Mouse (Mus musculus) midbrain, embryonic 12.5 days (tissue): ENCODE measurements at regions not wholly inside any gene's neighbourhood (a gene's known extent, or its start where the extent isn't known, plus 50 kb on each side); places are given as distances from the start of the nearest gene placed in this dataset.

Experiments used
- ATAC-seq: fragments of 200-750 bp; cut with Nextera tagmentation; 2 replicates; pipeline ENCODE4 v1.8.0; 2017; ENCODE audit warnings: low read depth, moderate TSS enrichment, moderate library complexity; ENCODE audit not compliant: low FRiP score
- H3K27ac ChIP-seq: fragments of 300-500 bp; sonication (generic); replicated peaks from 2 replicates; pipeline ENCODE4 v1.5.1; 2016; ENCODE audit warnings: mild to moderate bottlenecking
- H3K27me3 ChIP-seq: fragments of 300-500 bp; sonication (generic); 2 replicates; pipeline ENCODE4 v1.6.1; 2016; ENCODE audit warnings: mild to moderate bottlenecking
- H3K36me3 ChIP-seq: fragments of 300-500 bp; sonication (generic); 2 replicates; pipeline ENCODE4 v1.6.1; 2016
- H3K4me1 ChIP-seq: fragments of 300-500 bp; sonication (generic); 2 replicates; pipeline ENCODE4 v1.6.1; 2016
- H3K4me2 ChIP-seq: fragments of 300-500 bp; sonication (generic); replicated peaks from 2 replicates; pipeline ENCODE4 v1.6.1; 2016; ENCODE audit warnings: mild to moderate bottlenecking, moderate library complexity
- H3K4me3 ChIP-seq: fragments of 300-500 bp; sonication (generic); 2 replicates; pipeline ENCODE4 v1.5.1; 2016; ENCODE audit warnings: mild to moderate bottlenecking
- H3K9ac ChIP-seq: fragments of 300-500 bp; sonication (generic); replicated peaks from 2 replicates; pipeline ENCODE4 v1.6.1; 2016; ENCODE audit warnings: mild to moderate bottlenecking, moderate library complexity
- H3K9me3 ChIP-seq: fragments of 300-500 bp; sonication (generic); 2 replicates; pipeline ENCODE4 v1.6.1; 2016; ENCODE audit warnings: mild to moderate bottlenecking
- WGBS: fragments of 180-500 bp; shearing (Covaris S2); methylation state at CpG from one replicate; pipeline ENCODE4 v1.1.7; 2016; 5-methylcytosine and 5-hydroxymethylcytosine counted together

GRCm38 (mm10) chr13:30085446-30085845, 50.8 kb upstream of the Mboat1 start:
- ATAC-seq, result no peak
- Histone ChIP-seq H3K9ac (no peak overlapping the region), H3K4me3 (no peak overlapping the region), H3K27me3 (no peaks in the 10 kb centered on the region), H3K27ac (no peak overlapping the region), H3K4me2 (no peak overlapping the region), H3K36me3 (no peaks in the 10 kb centered on the region), H3K4me1 (peaks cover 4% of the 10 kb centered on the region), H3K9me3 (no peaks in the 10 kb centered on the region)
- WGBS, result 68% methylated on average over 4 of the region's 4 CpGs

GRCm38 (mm10) chr13:30085005-30085404, 51.3 kb upstream of the Mboat1 start:
- no peak overlapping the region for H3K9ac ChIP-seq
- H3K27ac ChIP-seq, result no peak overlapping the region
- no peaks in the 10 kb centered on the region for H3K9me3 ChIP-seq
- no peaks in the 10 kb centered on the region for H3K36me3 ChIP-seq
- H3K4me3 ChIP-seq, result no peak overlapping the region
- 1% methylated on average over 10 of the region's 10 CpGs for WGBS
- H3K4me1 ChIP-seq, result peaks cover 6% of the 10 kb centered on the region
- no peaks in the 10 kb centered on the region for H3K27me3 ChIP-seq
- peak; percentile 88 for ATAC-seq
- no peak overlapping the region for H3K4me2 ChIP-seq

- no peak for ATAC-seq
- H3K4me1 ChIP-seq, result peaks cover 6% of the 10 kb centered on the region
- no peaks in the 10 kb centered on the region for H3K9me3 ChIP-seq
- H3K27me3 ChIP-seq, result no peaks in the 10 kb centered on the region
- no peak overlapping the region for H3K4me3 ChIP-seq
- no peak overlapping the region for H3K27ac ChIP-seq
- no peak overlapping the region for H3K4me2 ChIP-seq
- WGBS, result 82% methylated on average over 5 of the region's 5 CpGs
- no peak overlapping the region for H3K9ac ChIP-seq
- no peaks in the 10 kb centered on the region for H3K36me3 ChIP-seq
Observed at GRCm38 (mm10) chr13:30084386-30084785, 51.9 kb upstream of the Mboat1 start.

GRCm38 (mm10) chr13:30083949-30084348, 52.3 kb upstream of the Mboat1 start:
- Histone ChIP-seq H3K36me3 (no peaks in the 10 kb centered on the region), H3K4me3 (no peak overlapping the region), H3K9ac (no peak overlapping the region), H3K4me1 (peaks cover 6% of the 10 kb centered on the region), H3K4me2 (no peak overlapping the region), H3K27me3 (no peaks in the 10 kb centered on the region), H3K27ac (no peak overlapping the region), H3K9me3 (no peaks in the 10 kb centered on the region)
- ATAC-seq, result no peak
- 88% methylated on average over 6 of the region's 6 CpGs for WGBS

- Histone ChIP-seq H3K9ac (no peak overlapping the region), H3K9me3 (no peaks in the 10 kb centered on the region), H3K4me3 (no peak overlapping the region), H3K4me2 (no peak overlapping the region), H3K36me3 (no peaks in the 10 kb centered on the region), H3K27ac (no peak overlapping the region), H3K4me1 (peaks cover 6% of the 10 kb centered on the region), H3K27me3 (no peaks in the 10 kb centered on the region)
- 86% methylated on average over 2 of the region's 2 CpGs for WGBS
- ATAC-seq, result no peak
Observed at GRCm38 (mm10) chr13:30082761-30083160, 53.5 kb upstream of the Mboat1 start.

GRCm38 (mm10) chr13:30080705-30081474, 55.4 kb upstream of the Mboat1 start:
- Histone ChIP-seq H3K27ac (no peak overlapping the region), H3K4me3 (no peak overlapping the region), H3K4me2 (no peak overlapping the region), H3K9me3 (no peaks in the 10 kb centered on the region), H3K36me3 (no peaks in the 10 kb centered on the region), H3K27me3 (no peaks in the 10 kb centered on the region), H3K4me1 (peaks cover 6% of the 10 kb centered on the region), H3K9ac (no peak overlapping the region)
- 66% methylated on average over 15 of the region's 15 CpGs for WGBS
- no peak for ATAC-seq

GRCm38 (mm10) chr13:30074517-30075064, 61.7 kb upstream of the Mboat1 start:
- no peaks in the 10 kb centered on the region for H3K27me3 ChIP-seq
- ATAC-seq, result no peak
- no peak overlapping the region for H3K4me2 ChIP-seq
- H3K4me3 ChIP-seq, result no peak overlapping the region
- H3K9ac ChIP-seq, result no peak overlapping the region
- no peaks in the 10 kb centered on the region for H3K36me3 ChIP-seq
- H3K4me1 ChIP-seq, result no peaks in the 10 kb centered on the region
- no peaks in the 10 kb centered on the region for H3K9me3 ChIP-seq
- 88% methylated on average over 2 of the region's 2 CpGs for WGBS
- no peak overlapping the region for H3K27ac ChIP-seq

GRCm38 (mm10) chr13:30074069-30074468, 62.2 kb upstream of the Mboat1 start:
- Histone ChIP-seq H3K4me1 (no peaks in the 10 kb centered on the region), H3K36me3 (no peaks in the 10 kb centered on the region), H3K27ac (no peak overlapping the region), H3K4me3 (no peak overlapping the region), H3K27me3 (no peaks in the 10 kb centered on the region), H3K9ac (no peak overlapping the region), H3K4me2 (no peak overlapping the region), H3K9me3 (no peaks in the 10 kb centered on the region)
- no peak for ATAC-seq
- 90% methylated on average over 3 of the region's 3 CpGs for WGBS

GRCm38 (mm10) chr13:30069397-30069796, 66.9 kb upstream of the Mboat1 start:
- no peaks in the 10 kb centered on the region for H3K9me3 ChIP-seq
- ATAC-seq, result no peak
- no peak overlapping the region for H3K27ac ChIP-seq
- no peaks in the 10 kb centered on the region for H3K27me3 ChIP-seq
- H3K9ac ChIP-seq, result no peak overlapping the region
- peaks cover 4% of the 10 kb centered on the region; the same call in 1 of the 2 replicates for H3K4me1 ChIP-seq
- H3K36me3 ChIP-seq, result no peaks in the 10 kb centered on the region
- H3K4me3 ChIP-seq, result no peak overlapping the region
- 70% methylated on average over 2 of the region's 2 CpGs for WGBS
- no peak overlapping the region for H3K4me2 ChIP-seq

- Histone ChIP-seq H3K27ac (no peak overlapping the region), H3K4me1 (peaks cover 4% of the 10 kb centered on the region; the same call in 1 of the 2 replicates), H3K4me2 (no peak overlapping the region), H3K27me3 (no peaks in the 10 kb centered on the region), H3K9ac (no peak overlapping the region), H3K36me3 (no peaks in the 10 kb centered on the region), H3K9me3 (no peaks in the 10 kb centered on the region), H3K4me3 (no peak overlapping the region)
- WGBS, result 79% methylated on average over 6 of the region's 6 CpGs
- no peak for ATAC-seq
Observed at GRCm38 (mm10) chr13:30067581-30068375, 68.5 kb upstream of the Mboat1 start.

GRCm38 (mm10) chr13:30065520-30065919, 70.8 kb upstream of the Mboat1 start:
- H3K4me3 ChIP-seq, result no peak overlapping the region
- no peaks in the 10 kb centered on the region for H3K36me3 ChIP-seq
- H3K4me2 ChIP-seq, result no peak overlapping the region
- ATAC-seq, result no peak
- no peaks in the 10 kb centered on the region for H3K27me3 ChIP-seq
- WGBS, result 36% methylated on average over 8 of the region's 8 CpGs
- no peak overlapping the region for H3K27ac ChIP-seq
- no peak overlapping the region for H3K9ac ChIP-seq
- no peaks in the 10 kb centered on the region for H3K9me3 ChIP-seq
- peaks cover 4% of the 10 kb centered on the region; the same call in 1 of the 2 replicates for H3K4me1 ChIP-seq

GRCm38 (mm10) chr13:30063741-30064140, 72.5 kb upstream of the Mboat1 start:
- no peak overlapping the region for H3K4me2 ChIP-seq
- no peaks in the 10 kb centered on the region for H3K27me3 ChIP-seq
- H3K36me3 ChIP-seq, result no peaks in the 10 kb centered on the region
- H3K4me3 ChIP-seq, result no peak overlapping the region
- no peaks in the 10 kb centered on the region for H3K9me3 ChIP-seq
- H3K4me1 ChIP-seq, result peaks cover 4% of the 10 kb centered on the region; the same call in 1 of the 2 replicates
- H3K9ac ChIP-seq, result no peak overlapping the region
- H3K27ac ChIP-seq, result no peak overlapping the region
- WGBS, result 79% methylated on average over 3 of the region's 3 CpGs
- ATAC-seq, result no peak
